Mouse (Mus musculus) retina, postnatal 1 day (tissue): ENCODE measurements around the gene Med13l.

ENCODE experiments used
- DNase-seq: peaks from one replicate; pipeline ENCODE4 v3.0.0-alpha.2; 2012

Med13l gene

GRCm38 (mm10) chr5:118560385-118561085 is at the start of gene Med13l:
TSS of gene Med13l (plus strand) at chr5:118560679.
- peak; percentile 75 for DNase-seq

- no peak for DNase-seq
Observed at GRCm38 (mm10) chr5:118510969-118511368, 49.5 kb upstream of the Med13l start.

- no peak for DNase-seq
Observed at GRCm38 (mm10) chr5:118513005-118513404, 47.5 kb upstream of the Med13l start.

- peak; percentile 38 for DNase-seq
Observed at GRCm38 (mm10) chr5:118513629-118514526, 46.6 kb upstream of the Med13l start.

GRCm38 (mm10) chr5:118514527-118514831 is 46.0 kb upstream of the Med13l start:
- no peak for DNase-seq

- DNase-seq, result no peak
Observed at GRCm38 (mm10) chr5:118514842-118515241, 45.6 kb upstream of the Med13l start.

GRCm38 (mm10) chr5:118515280-118515721 is 45.2 kb upstream of the Med13l start:
- peak; percentile 37 for DNase-seq

- no peak for DNase-seq
Observed at GRCm38 (mm10) chr5:118516066-118516465, 44.4 kb upstream of the Med13l start.

GRCm38 (mm10) chr5:118516470-118516869 is 44.0 kb upstream of the Med13l start:
- DNase-seq, result no peak

- DNase-seq, result peak; percentile 63
Observed at GRCm38 (mm10) chr5:118520457-118520856, 40.0 kb upstream of the Med13l start.

GRCm38 (mm10) chr5:118524400-118524799 is 36.1 kb upstream of the Med13l start:
- DNase-seq, result no peak

- DNase-seq, result no peak
Observed at GRCm38 (mm10) chr5:118525634-118526033, 34.8 kb upstream of the Med13l start.

GRCm38 (mm10) chr5:118526504-118526903 is 34.0 kb upstream of the Med13l start:
- no peak for DNase-seq

GRCm38 (mm10) chr5:118529241-118529640 is 31.2 kb upstream of the Med13l start:
- DNase-seq, result no peak

- peak; percentile 17 for DNase-seq
Observed at GRCm38 (mm10) chr5:118532125-118532524, 28.4 kb upstream of the Med13l start.

GRCm38 (mm10) chr5:118532659-118533058 is 27.8 kb upstream of the Med13l start:
- no peak for DNase-seq

- DNase-seq, result no peak
Observed at GRCm38 (mm10) chr5:118534407-118534921, 26.0 kb upstream of the Med13l start.

GRCm38 (mm10) chr5:118535130-118535529 is 25.3 kb upstream of the Med13l start:
- no peak for DNase-seq

- DNase-seq, result no peak
Observed at GRCm38 (mm10) chr5:118538487-118538886, 22.0 kb upstream of the Med13l start.

GRCm38 (mm10) chr5:118543816-118544215 is 16.7 kb upstream of the Med13l start:
- DNase-seq, result no peak

- no peak for DNase-seq
Observed at GRCm38 (mm10) chr5:118550493-118550892, 10.0 kb upstream of the Med13l start.

- DNase-seq, result no peak
Observed at GRCm38 (mm10) chr5:118553290-118553689, 7.2 kb upstream of the Med13l start.

GRCm38 (mm10) chr5:118555305-118555704 is 5.2 kb upstream of the Med13l start:
- DNase-seq, result no peak

- DNase-seq, result no peak
Observed at GRCm38 (mm10) chr5:118556387-118556937, 4.0 kb upstream of the Med13l start.
